Mouse (Mus musculus): ENCODE results near the gene Cttn.

Cttn gene

GRCm38 (mm10) chr7:144470545-144471059, at the start of gene Cttn:
Gene Cttn, minus strand, starts transcription at chr7:144471009.
- H3K36me3 ChIP-seq (ENCODE audit: insufficient read depth, low read length), result peaks cover 24% of the 10 kb centered on the region
- peak within 1 kb of the TSS; percentile 95 for H3K4me3 ChIP-seq (replicated peaks; ENCODE audit: low read length)
- H3K9me3 ChIP-seq (ENCODE audit: low read length), result no peaks in the 10 kb centered on the region
- peaks cover 61% of the 10 kb centered on the region for H3K4me1 ChIP-seq (replicated peaks; ENCODE audit: low read depth, low read length)
- no peaks in the 10 kb centered on the region for H3K27me3 ChIP-seq (ENCODE audit: insufficient read depth, low read length)
- no peak for TF ChIP-seq NANOG (IDR thresholded peaks at IDR 0.05; ENCODE audit: borderline replicate concordance, low read length)
- TF ChIP-seq CTCF (conservative IDR thresholded peaks at IDR 0.05; ENCODE audit: low read length), result no peak
- no peak for TF ChIP-seq POU5F1 (IDR thresholded peaks at IDR 0.05; ENCODE audit: borderline replicate concordance, low read length)

- no peaks in the 10 kb centered on the region for H3K9me3 ChIP-seq (ENCODE audit: low read length)
- peaks cover 71% of the 10 kb centered on the region for H3K36me3 ChIP-seq (ENCODE audit: insufficient read depth, low read length)
- no peaks in the 10 kb centered on the region for H3K27me3 ChIP-seq (ENCODE audit: insufficient read depth, low read length)
- H3K4me3 ChIP-seq (replicated peaks; ENCODE audit: low read length), result no peak overlapping the region
- TF ChIP-seq CTCF (conservative IDR thresholded peaks at IDR 0.05; ENCODE audit: low read length), result no peak
- no peak for TF ChIP-seq NANOG (IDR thresholded peaks at IDR 0.05; ENCODE audit: borderline replicate concordance, low read length)
- no peak for TF ChIP-seq POU5F1 (IDR thresholded peaks at IDR 0.05; ENCODE audit: borderline replicate concordance, low read length)
- H3K4me1 ChIP-seq (replicated peaks; ENCODE audit: low read depth, low read length), result 0 out of 2 replicates have a peak, but pooled peaks cover 5% of the 10 kb centered on the region
Observed at GRCm38 (mm10) chr7:144519852-144520251, 49.0 kb upstream of the Cttn start.

- Histone ChIP-seq H3K27me3 (ENCODE audit: insufficient read depth, low read length) (no peaks in the 10 kb centered on the region), H3K4me3 (replicated peaks; ENCODE audit: low read length) (no peak overlapping the region), H3K4me1 (replicated peaks; ENCODE audit: low read depth, low read length) (peaks cover 5% of the 10 kb centered on the region; the same call in 1 of the 2 replicates), H3K36me3 (ENCODE audit: insufficient read depth, low read length) (peaks cover 97% of the 10 kb centered on the region), H3K9me3 (ENCODE audit: low read length) (no peaks in the 10 kb centered on the region)
- TF ChIP-seq NANOG (IDR thresholded peaks at IDR 0.05; ENCODE audit: borderline replicate concordance, low read length) (no peak), POU5F1 (IDR thresholded peaks at IDR 0.05; ENCODE audit: borderline replicate concordance, low read length) (no peak), CTCF (conservative IDR thresholded peaks at IDR 0.05; ENCODE audit: low read length) (no peak)
Observed at GRCm38 (mm10) chr7:144516711-144517110, 45.9 kb upstream of the Cttn start.

- TF ChIP-seq POU5F1 (IDR thresholded peaks at IDR 0.05; ENCODE audit: borderline replicate concordance, low read length), result no peak
- TF ChIP-seq NANOG (IDR thresholded peaks at IDR 0.05; ENCODE audit: borderline replicate concordance, low read length), result no peak
- TF ChIP-seq CTCF (conservative IDR thresholded peaks at IDR 0.05; ENCODE audit: low read length), result no peak
- Histone ChIP-seq H3K9me3 (ENCODE audit: low read length) (no peaks in the 10 kb centered on the region), H3K36me3 (ENCODE audit: insufficient read depth, low read length) (peaks cover 97% of the 10 kb centered on the region), H3K27me3 (ENCODE audit: insufficient read depth, low read length) (no peaks in the 10 kb centered on the region), H3K4me1 (replicated peaks; ENCODE audit: low read depth, low read length) (no peaks in the 10 kb centered on the region; the same call in 1 of the 2 replicates), H3K4me3 (replicated peaks; ENCODE audit: low read length) (no peak overlapping the region)
Observed at GRCm38 (mm10) chr7:144509090-144509489, 38.3 kb upstream of the Cttn start.

- Histone ChIP-seq H3K4me3 (replicated peaks; ENCODE audit: low read length) (no peak overlapping the region), H3K4me1 (replicated peaks; ENCODE audit: low read depth, low read length) (no peaks in the 10 kb centered on the region), H3K27me3 (ENCODE audit: insufficient read depth, low read length) (no peaks in the 10 kb centered on the region), H3K9me3 (ENCODE audit: low read length) (no peaks in the 10 kb centered on the region), H3K36me3 (ENCODE audit: insufficient read depth, low read length) (peaks cover 97% of the 10 kb centered on the region)
- TF ChIP-seq POU5F1 (IDR thresholded peaks at IDR 0.05; ENCODE audit: borderline replicate concordance, low read length) (no peak), NANOG (IDR thresholded peaks at IDR 0.05; ENCODE audit: borderline replicate concordance, low read length) (no peak), CTCF (conservative IDR thresholded peaks at IDR 0.05; ENCODE audit: low read length) (no peak)
Observed at GRCm38 (mm10) chr7:144506807-144507206, 36.0 kb upstream of the Cttn start.

- no peaks in the 10 kb centered on the region for H3K9me3 ChIP-seq (ENCODE audit: low read length)
- peaks cover 98% of the 10 kb centered on the region for H3K36me3 ChIP-seq (ENCODE audit: insufficient read depth, low read length)
- H3K27me3 ChIP-seq (ENCODE audit: insufficient read depth, low read length), result no peaks in the 10 kb centered on the region
- no peak for TF ChIP-seq CTCF (conservative IDR thresholded peaks at IDR 0.05; ENCODE audit: low read length)
- TF ChIP-seq POU5F1 (IDR thresholded peaks at IDR 0.05; ENCODE audit: borderline replicate concordance, low read length), result no peak
- TF ChIP-seq NANOG (IDR thresholded peaks at IDR 0.05; ENCODE audit: borderline replicate concordance, low read length), result no peak
- no peak overlapping the region for H3K4me3 ChIP-seq (replicated peaks; ENCODE audit: low read length)
- H3K4me1 ChIP-seq (replicated peaks; ENCODE audit: low read depth, low read length), result no peaks in the 10 kb centered on the region
Observed at GRCm38 (mm10) chr7:144503959-144504358, 33.1 kb upstream of the Cttn start.

- Histone ChIP-seq H3K36me3 (ENCODE audit: insufficient read depth, low read length) (peaks cover 91% of the 10 kb centered on the region), H3K9me3 (ENCODE audit: low read length) (no peaks in the 10 kb centered on the region), H3K27me3 (ENCODE audit: insufficient read depth, low read length) (no peaks in the 10 kb centered on the region), H3K4me1 (replicated peaks; ENCODE audit: low read depth, low read length) (no peaks in the 10 kb centered on the region), H3K4me3 (replicated peaks; ENCODE audit: low read length) (no peak overlapping the region)
- no peak for TF ChIP-seq POU5F1 (IDR thresholded peaks at IDR 0.05; ENCODE audit: borderline replicate concordance, low read length)
- no peak for TF ChIP-seq NANOG (IDR thresholded peaks at IDR 0.05; ENCODE audit: borderline replicate concordance, low read length)
- no peak for TF ChIP-seq CTCF (conservative IDR thresholded peaks at IDR 0.05; ENCODE audit: low read length)
Observed at GRCm38 (mm10) chr7:144492931-144493330, 22.1 kb upstream of the Cttn start.

GRCm38 (mm10) chr7:144490201-144490873, 19.5 kb upstream of the Cttn start:
- Histone ChIP-seq H3K27me3 (ENCODE audit: insufficient read depth, low read length) (no peaks in the 10 kb centered on the region), H3K9me3 (ENCODE audit: low read length) (no peaks in the 10 kb centered on the region), H3K4me1 (replicated peaks; ENCODE audit: low read depth, low read length) (no peaks in the 10 kb centered on the region), H3K4me3 (replicated peaks; ENCODE audit: low read length) (no peak overlapping the region), H3K36me3 (ENCODE audit: insufficient read depth, low read length) (peaks cover 89% of the 10 kb centered on the region)
- TF ChIP-seq CTCF (conservative IDR thresholded peaks at IDR 0.05; ENCODE audit: low read length), result no peak
- TF ChIP-seq POU5F1 (IDR thresholded peaks at IDR 0.05; ENCODE audit: borderline replicate concordance, low read length), result no peak
- TF ChIP-seq NANOG (IDR thresholded peaks at IDR 0.05; ENCODE audit: borderline replicate concordance, low read length), result no peak
